Mouse (Mus musculus): ENCODE measurements around the gene Tmem178b. TPM values are rescaled to one million over a fixed set of nuclear protein-coding genes. Genes with fewer than 3 reads are reported as not detected.
A peak's percentile ranks its signal among the peaks of the same experiment; 100 is the strongest.

The Tmem178b gene
- polyA plus RNA-seq, 1 experiment from 2014 or later: 48.9 TPM

DNA sequence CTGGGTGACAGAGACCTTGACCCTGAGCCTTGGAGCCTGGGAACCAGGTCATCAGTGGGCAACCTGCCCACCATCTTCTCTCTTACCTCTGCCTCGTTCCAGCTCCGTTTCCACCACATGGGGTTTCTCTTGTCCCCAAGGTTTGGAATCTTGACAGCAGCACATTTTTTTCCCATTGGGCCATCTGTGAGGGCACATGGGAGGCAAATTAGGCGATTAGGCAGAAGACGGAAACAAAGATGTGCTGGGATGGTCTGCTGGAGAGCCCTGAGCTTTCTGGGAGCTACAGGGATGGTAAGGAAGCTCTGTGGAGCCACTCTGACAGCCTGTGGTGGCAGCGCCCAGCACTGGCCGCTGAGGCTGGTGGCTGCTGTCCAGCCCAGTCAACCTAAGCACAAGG, 300.5 kb downstream of the Tmem178b start:
- WGBS: 71% methylated on average over 6 of the region's 6 CpGs
- 0 out of 2 replicates have a peak overlapping the region, but pooled peaks have one; percentile 10 for H3K27ac ChIP-seq (ENCODE audit: low read depth, low read length)
- no peaks in the 10 kb centered on the region for H3K27me3 ChIP-seq (ENCODE audit: control insufficient read depth, insufficient read depth, low read length)

GRCm38 (mm10) chr6:40177870-40178269, 304.8 kb downstream of the Tmem178b start:
- Histone ChIP-seq H3K27ac (ENCODE audit: low read depth, low read length) (no peak overlapping the region), H3K36me3 (ENCODE audit: control insufficient read depth, insufficient read depth, low read length) (no peaks in the 10 kb centered on the region), H3K9me3 (ENCODE audit: control insufficient read depth, low read length) (no peaks in the 10 kb centered on the region), H3K4me3 (ENCODE audit: low read depth, low read length) (no peak overlapping the region), H3K27me3 (ENCODE audit: control insufficient read depth, insufficient read depth, low read length) (no peaks in the 10 kb centered on the region), H3K4me1 (ENCODE audit: control insufficient read depth, insufficient read depth, low read length) (no peaks in the 10 kb centered on the region), H3K9ac (replicated peaks; ENCODE audit: low read depth, low read length) (no peak overlapping the region), H3K4me2 (ENCODE audit: low read depth, low read length) (no peak overlapping the region)
- ATAC-seq (ENCODE audit: low read depth): no peak
- 76% methylated on average over 4 of the region's 4 CpGs for WGBS

More for the DNA sequence above, 300.5 kb downstream of the Tmem178b start:
- Histone ChIP-seq H3K9me3 (ENCODE audit: control insufficient read depth, low read length) (no peaks in the 10 kb centered on the region), H3K4me2 (ENCODE audit: low read depth, low read length) (no peak overlapping the region), H3K4me1 (ENCODE audit: control insufficient read depth, insufficient read depth, low read length) (no peaks in the 10 kb centered on the region), H3K36me3 (ENCODE audit: control insufficient read depth, insufficient read depth, low read length) (no peaks in the 10 kb centered on the region), H3K9ac (replicated peaks; ENCODE audit: low read depth, low read length) (no peak overlapping the region), H3K4me3 (ENCODE audit: low read depth, low read length) (no peak overlapping the region)
- ATAC-seq (ENCODE audit: low read depth): no peak

- WGBS: 67% methylated on average over 4 of the region's 4 CpGs
- no peaks in the 10 kb centered on the region for H3K27me3 ChIP-seq (ENCODE audit: control insufficient read depth, insufficient read depth, low read length)
- no peaks in the 10 kb centered on the region for H3K9me3 ChIP-seq (ENCODE audit: control insufficient read depth, low read length)
- H3K4me3 ChIP-seq (ENCODE audit: low read depth, low read length): no peak overlapping the region
- no peaks in the 10 kb centered on the region for H3K36me3 ChIP-seq (ENCODE audit: control insufficient read depth, insufficient read depth, low read length)
- H3K4me1 ChIP-seq (ENCODE audit: control insufficient read depth, insufficient read depth, low read length): no peaks in the 10 kb centered on the region
- no peak for ATAC-seq (ENCODE audit: low read depth)
- H3K9ac ChIP-seq (replicated peaks; ENCODE audit: low read depth, low read length): no peak overlapping the region
- H3K4me2 ChIP-seq (ENCODE audit: low read depth, low read length): no peak overlapping the region
- no peak overlapping the region for H3K27ac ChIP-seq (ENCODE audit: low read depth, low read length)
These were observed 307.5 kb downstream of the Tmem178b start for GRCm38 (mm10) chr6:40180551-40180950.

- WGBS: 68% methylated on average over 3 of the region's 3 CpGs
- Histone ChIP-seq H3K27ac (ENCODE audit: low read depth, low read length) (no peak overlapping the region), H3K4me3 (ENCODE audit: low read depth, low read length) (no peak overlapping the region)
These were observed 327.6 kb downstream of the Tmem178b start for GRCm38 (mm10) chr6:40200661-40201060.

DNA sequence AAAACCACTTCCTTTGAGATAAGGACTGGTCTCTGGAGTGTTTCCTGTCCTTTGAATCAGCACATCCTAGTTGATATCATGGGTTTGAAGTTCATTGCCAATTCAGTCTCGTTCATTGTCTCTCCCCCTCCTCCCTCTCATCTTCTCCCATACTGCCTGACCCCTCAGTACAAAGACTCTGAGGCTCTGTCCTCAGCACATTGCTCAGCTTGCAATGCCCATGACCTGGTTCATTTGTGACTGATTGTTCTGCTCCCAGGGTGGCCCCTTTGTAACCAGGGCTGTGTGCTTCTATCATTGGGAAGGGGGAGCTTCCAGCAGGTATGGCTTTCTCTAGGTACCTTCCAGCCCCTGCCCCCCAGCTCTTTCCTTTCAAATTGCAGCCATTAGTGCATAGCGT, 329.5 kb downstream of the Tmem178b start:
- Histone ChIP-seq H3K4me3 (ENCODE audit: low read depth, low read length) (no peak overlapping the region), H3K9ac (replicated peaks; ENCODE audit: low read depth, low read length) (no peak overlapping the region), H3K4me2 (ENCODE audit: low read depth, low read length) (no peak overlapping the region), H3K4me1 (ENCODE audit: control insufficient read depth, insufficient read depth, low read length) (no peaks in the 10 kb centered on the region), H3K9me3 (ENCODE audit: control insufficient read depth, low read length) (no peaks in the 10 kb centered on the region), H3K27ac (ENCODE audit: low read depth, low read length) (no peak overlapping the region), H3K27me3 (ENCODE audit: control insufficient read depth, insufficient read depth, low read length) (no peaks in the 10 kb centered on the region), H3K36me3 (ENCODE audit: control insufficient read depth, insufficient read depth, low read length) (no peaks in the 10 kb centered on the region)
- no peak for ATAC-seq (ENCODE audit: low read depth)
- WGBS: 37% methylated on average over 2 of the region's 2 CpGs

More at GRCm38 (mm10) chr6:40200661-40201060, 327.6 kb downstream of the Tmem178b start:
- Histone ChIP-seq H3K4me1 (ENCODE audit: control insufficient read depth, insufficient read depth, low read length) (no peaks in the 10 kb centered on the region), H3K9me3 (ENCODE audit: control insufficient read depth, low read length) (no peaks in the 10 kb centered on the region), H3K27me3 (ENCODE audit: control insufficient read depth, insufficient read depth, low read length) (no peaks in the 10 kb centered on the region), H3K36me3 (ENCODE audit: control insufficient read depth, insufficient read depth, low read length) (no peaks in the 10 kb centered on the region), H3K9ac (replicated peaks; ENCODE audit: low read depth, low read length) (no peak overlapping the region), H3K4me2 (ENCODE audit: low read depth, low read length) (no peak overlapping the region)
- no peak for ATAC-seq (ENCODE audit: low read depth)

GRCm38 (mm10) chr6:40205380-40205779, 332.3 kb downstream of the Tmem178b start:
- Histone ChIP-seq H3K4me3 (ENCODE audit: low read depth, low read length) (no peak overlapping the region), H3K9me3 (ENCODE audit: control insufficient read depth, low read length) (no peaks in the 10 kb centered on the region), H3K9ac (replicated peaks; ENCODE audit: low read depth, low read length) (no peak overlapping the region), H3K4me1 (ENCODE audit: control insufficient read depth, insufficient read depth, low read length) (no peaks in the 10 kb centered on the region), H3K36me3 (ENCODE audit: control insufficient read depth, insufficient read depth, low read length) (no peaks in the 10 kb centered on the region), H3K27ac (ENCODE audit: low read depth, low read length) (no peak overlapping the region), H3K27me3 (ENCODE audit: control insufficient read depth, insufficient read depth, low read length) (no peaks in the 10 kb centered on the region), H3K4me2 (ENCODE audit: low read depth, low read length) (no peak overlapping the region)
- ATAC-seq (ENCODE audit: low read depth): no peak
- WGBS: 82% methylated on average over 2 of the region's 2 CpGs

GRCm38 (mm10) chr6:40208014-40208413, 334.9 kb downstream of the Tmem178b start:
- H3K4me1 ChIP-seq (ENCODE audit: control insufficient read depth, insufficient read depth, low read length): no peaks in the 10 kb centered on the region
- H3K27ac ChIP-seq (ENCODE audit: low read depth, low read length): no peak overlapping the region
- 88% methylated on average over 3 of the region's 3 CpGs for WGBS
- no peak overlapping the region for H3K4me2 ChIP-seq (ENCODE audit: low read depth, low read length)
- H3K27me3 ChIP-seq (ENCODE audit: control insufficient read depth, insufficient read depth, low read length): no peaks in the 10 kb centered on the region
- H3K9me3 ChIP-seq (ENCODE audit: control insufficient read depth, low read length): no peaks in the 10 kb centered on the region
- H3K36me3 ChIP-seq (ENCODE audit: control insufficient read depth, insufficient read depth, low read length): no peaks in the 10 kb centered on the region
- H3K9ac ChIP-seq (replicated peaks; ENCODE audit: low read depth, low read length): no peak overlapping the region
- ATAC-seq (ENCODE audit: low read depth): no peak
- no peak overlapping the region for H3K4me3 ChIP-seq (ENCODE audit: low read depth, low read length)

- Histone ChIP-seq H3K9ac (replicated peaks; ENCODE audit: low read depth, low read length) (no peak overlapping the region), H3K27ac (ENCODE audit: low read depth, low read length) (no peak overlapping the region), H3K9me3 (ENCODE audit: control insufficient read depth, low read length) (no peaks in the 10 kb centered on the region), H3K36me3 (ENCODE audit: control insufficient read depth, insufficient read depth, low read length) (no peaks in the 10 kb centered on the region), H3K27me3 (ENCODE audit: control insufficient read depth, insufficient read depth, low read length) (no peaks in the 10 kb centered on the region), H3K4me1 (ENCODE audit: control insufficient read depth, insufficient read depth, low read length) (no peaks in the 10 kb centered on the region), H3K4me3 (ENCODE audit: low read depth, low read length) (no peak overlapping the region), H3K4me2 (ENCODE audit: low read depth, low read length) (no peak overlapping the region)
- WGBS: 53% methylated on average over 2 of the region's 2 CpGs
- ATAC-seq (ENCODE audit: low read depth): no peak
These were observed 336.1 kb downstream of the Tmem178b start for GRCm38 (mm10) chr6:40209172-40209571.

- H3K4me2 ChIP-seq (ENCODE audit: low read depth, low read length): no peak overlapping the region
- H3K9me3 ChIP-seq (ENCODE audit: control insufficient read depth, low read length): no peaks in the 10 kb centered on the region
- H3K27ac ChIP-seq (ENCODE audit: low read depth, low read length): no peak overlapping the region
- H3K36me3 ChIP-seq (ENCODE audit: control insufficient read depth, insufficient read depth, low read length): no peaks in the 10 kb centered on the region
- no peaks in the 10 kb centered on the region for H3K4me1 ChIP-seq (ENCODE audit: control insufficient read depth, insufficient read depth, low read length)
- no peaks in the 10 kb centered on the region for H3K27me3 ChIP-seq (ENCODE audit: control insufficient read depth, insufficient read depth, low read length)
- no peak overlapping the region for H3K4me3 ChIP-seq (ENCODE audit: low read depth, low read length)
- ATAC-seq (ENCODE audit: low read depth): no peak
- H3K9ac ChIP-seq (replicated peaks; ENCODE audit: low read depth, low read length): no peak overlapping the region
- 93% methylated on average over 12 of the region's 12 CpGs for WGBS
These were observed 344.1 kb downstream of the Tmem178b start for GRCm38 (mm10) chr6:40217154-40217553.

DNA sequence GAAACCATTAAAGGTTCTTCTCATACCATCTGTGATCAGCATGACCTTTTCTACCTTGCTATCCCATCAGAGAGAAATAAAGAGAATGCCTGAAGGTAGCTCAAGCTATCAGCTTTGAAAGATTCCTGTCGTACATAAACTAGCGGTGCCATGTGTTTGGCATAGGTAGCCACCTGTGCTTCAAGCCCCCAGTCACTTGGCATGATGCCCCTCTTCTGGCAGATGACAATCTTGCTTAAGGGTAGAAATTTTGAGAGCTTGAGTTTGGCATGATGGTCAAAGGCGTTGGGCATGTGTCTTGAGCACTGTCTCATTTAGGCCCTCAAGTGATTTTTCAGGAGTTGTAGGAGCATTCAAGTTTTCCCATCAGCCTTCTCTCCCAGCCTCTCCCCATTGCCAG, 344.6 kb downstream of the Tmem178b start:
- no peak overlapping the region for H3K4me2 ChIP-seq (ENCODE audit: low read depth, low read length)
- H3K9ac ChIP-seq (replicated peaks; ENCODE audit: low read depth, low read length): no peak overlapping the region
- no peak for ATAC-seq (ENCODE audit: low read depth)
- H3K9me3 ChIP-seq (ENCODE audit: control insufficient read depth, low read length): no peaks in the 10 kb centered on the region
- no peaks in the 10 kb centered on the region for H3K4me1 ChIP-seq (ENCODE audit: control insufficient read depth, insufficient read depth, low read length)
- no peaks in the 10 kb centered on the region for H3K36me3 ChIP-seq (ENCODE audit: control insufficient read depth, insufficient read depth, low read length)
- WGBS: 94% methylated on average over 3 of the region's 3 CpGs
- H3K4me3 ChIP-seq (ENCODE audit: low read depth, low read length): no peak overlapping the region
- no peaks in the 10 kb centered on the region for H3K27me3 ChIP-seq (ENCODE audit: control insufficient read depth, insufficient read depth, low read length)
- H3K27ac ChIP-seq (ENCODE audit: low read depth, low read length): no peak overlapping the region

Measured in neural tube, embryonic 14.5 days (tissue).